Mouse (Mus musculus): ENCODE results near the gene Tfap2b.
A peak's percentile ranks its signal among the peaks of the same experiment; 100 is the strongest.

Tfap2b gene

DNA sequence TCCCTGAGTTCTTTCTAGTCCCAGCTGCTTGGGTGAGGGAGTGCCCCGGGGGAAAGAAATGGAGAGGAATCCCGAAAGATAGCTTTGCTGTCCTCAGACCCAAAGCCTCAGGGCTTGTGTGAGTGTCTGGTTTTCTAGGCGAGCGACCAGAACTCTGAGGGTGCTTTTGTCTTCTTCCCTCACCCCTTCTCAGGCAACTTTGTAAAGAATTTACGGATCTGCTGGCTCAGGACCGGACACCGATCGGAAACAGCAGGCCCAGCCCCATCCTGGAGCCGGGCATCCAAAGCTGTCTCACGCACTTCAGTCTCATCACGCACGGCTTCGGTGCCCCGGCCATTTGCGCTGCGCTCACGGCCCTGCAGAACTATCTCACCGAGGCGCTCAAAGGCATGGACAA is 25.1 kb downstream of the Tfap2b start:
- no peak for DNase-seq (ENCODE audit: low spot score)

DNA sequence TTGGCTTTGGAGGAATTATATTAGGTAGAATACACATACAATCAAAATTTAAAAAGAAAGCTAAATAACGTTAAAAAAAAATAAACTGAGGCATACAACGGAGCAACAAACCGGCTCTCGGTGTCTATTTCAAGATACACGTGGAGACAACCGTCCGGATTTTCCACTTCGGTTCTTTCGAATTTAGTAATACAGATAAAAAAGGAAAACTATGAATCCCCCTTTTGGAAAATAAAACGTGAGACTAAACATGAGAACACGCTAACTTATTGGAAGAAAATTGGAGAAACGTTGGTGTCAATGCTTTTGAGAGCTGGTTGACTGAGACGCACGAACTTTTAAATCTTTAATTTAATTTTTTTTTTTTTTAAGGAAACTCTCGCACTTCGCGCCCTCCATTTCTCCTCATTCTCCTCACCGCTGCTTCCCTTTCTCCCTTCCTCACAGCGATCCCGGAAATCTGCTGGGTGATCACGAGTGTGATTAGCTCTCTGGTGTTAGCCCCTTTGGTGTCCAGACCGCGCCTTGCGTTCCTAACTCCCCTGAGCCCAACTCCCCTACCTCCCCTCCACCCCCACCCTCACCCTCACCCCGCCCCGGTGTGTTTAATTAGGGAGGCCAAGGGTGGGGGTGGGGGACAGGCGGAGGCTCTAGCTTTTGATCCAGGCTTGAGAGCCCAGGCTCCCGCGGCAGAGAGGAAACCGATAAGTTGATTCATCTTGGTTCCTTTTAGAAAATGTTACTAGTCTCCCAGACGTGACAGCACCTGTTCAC is 25.9 kb downstream of the Tfap2b start:
- no peak for DNase-seq (ENCODE audit: low spot score)

DNA sequence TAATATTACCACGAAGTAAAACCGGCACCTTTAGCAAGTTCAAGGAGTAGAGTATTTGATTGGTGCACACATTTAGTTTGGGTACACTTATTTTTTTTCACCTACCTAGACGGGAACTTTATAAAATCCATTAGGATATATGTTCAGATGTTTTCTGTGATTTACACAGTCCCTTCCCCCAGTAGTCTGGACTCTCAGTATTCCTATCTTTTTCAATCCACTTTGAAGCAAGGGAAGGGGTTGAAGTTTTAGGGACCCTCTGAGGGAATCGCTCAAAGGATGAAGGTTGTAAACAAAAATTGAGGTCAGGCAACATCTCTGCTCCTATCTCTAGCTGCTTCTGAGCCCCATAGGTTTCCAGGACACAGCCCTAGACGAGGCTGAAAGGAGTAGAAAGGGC is 27.3 kb downstream of the Tfap2b start:
- no peak for DNase-seq (ENCODE audit: low spot score)

DNA sequence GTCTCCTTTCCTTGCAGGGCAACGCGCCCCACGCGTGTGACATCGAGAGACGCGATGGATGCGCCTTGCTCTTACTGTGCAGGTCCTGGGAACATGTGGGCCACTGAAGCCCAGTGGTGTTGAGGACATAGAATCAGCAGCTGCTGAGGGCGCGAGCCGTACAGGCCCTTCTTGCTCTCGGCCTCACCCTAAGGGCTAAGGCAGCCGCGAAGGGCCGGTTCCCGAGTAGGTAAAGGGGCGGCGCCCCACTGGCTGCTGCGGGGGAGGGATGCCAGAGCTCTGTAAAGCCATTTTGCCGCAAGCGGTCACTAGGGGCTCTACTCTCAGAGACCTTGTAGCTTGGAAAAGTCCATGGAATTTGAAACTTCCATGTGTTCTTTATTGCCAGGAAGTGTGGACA is 27.9 kb downstream of the Tfap2b start:
- DNase-seq (ENCODE audit: low spot score), result no peak

DNA sequence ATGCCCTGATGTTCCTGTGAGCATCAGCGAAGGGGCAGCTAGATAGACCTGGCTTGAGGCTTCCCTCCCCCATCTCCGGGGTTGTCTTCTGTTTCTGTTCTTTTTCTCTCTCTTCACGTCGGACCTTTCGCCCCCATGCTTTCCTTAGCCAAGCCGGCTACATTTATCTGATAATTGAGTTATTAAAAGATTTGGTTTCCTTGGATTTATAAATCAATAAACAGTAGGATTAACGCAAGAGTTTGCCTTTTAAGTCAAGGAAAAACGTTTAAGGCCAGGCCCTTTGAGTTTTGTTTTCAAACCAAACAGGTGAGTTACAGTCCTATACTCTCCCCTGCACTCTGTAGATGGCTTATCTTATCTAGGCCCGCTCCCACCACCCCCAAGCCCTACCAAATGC is 28.3 kb downstream of the Tfap2b start:
- DNase-seq (ENCODE audit: low spot score), result no peak

DNA sequence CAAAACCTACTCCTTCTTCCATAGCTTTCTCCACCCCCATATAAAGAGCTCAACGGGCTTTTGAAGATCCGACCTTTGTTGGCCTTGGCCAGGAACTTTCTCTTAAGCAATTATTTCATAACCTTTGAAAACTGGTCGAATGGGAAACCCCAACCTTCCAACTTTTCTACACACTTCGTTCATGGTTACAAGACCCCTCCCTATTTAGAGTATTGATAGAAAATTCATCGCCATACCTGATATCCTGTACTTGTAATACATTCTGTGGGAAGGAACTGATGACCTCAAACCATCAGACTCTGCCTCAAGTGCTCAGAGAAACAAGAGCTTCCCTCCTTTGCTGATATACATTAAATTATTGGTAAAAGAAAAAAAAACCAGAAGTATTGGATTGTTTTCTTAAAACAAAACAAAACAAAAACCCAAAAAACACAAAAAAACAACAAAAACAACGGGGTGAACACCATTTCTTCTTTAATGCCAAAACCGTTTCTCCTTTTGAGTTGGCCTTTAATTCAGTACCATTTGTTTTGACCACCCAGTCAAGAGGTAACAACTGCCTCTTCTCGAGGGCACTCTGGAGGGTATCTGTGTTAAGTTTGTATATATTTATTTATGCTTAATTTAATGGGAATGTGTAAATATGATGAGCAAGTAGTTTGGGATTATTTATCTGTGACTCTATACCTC is 29.2 kb downstream of the Tfap2b start:
- DNase-seq (ENCODE audit: low spot score), result no peak

DNA sequence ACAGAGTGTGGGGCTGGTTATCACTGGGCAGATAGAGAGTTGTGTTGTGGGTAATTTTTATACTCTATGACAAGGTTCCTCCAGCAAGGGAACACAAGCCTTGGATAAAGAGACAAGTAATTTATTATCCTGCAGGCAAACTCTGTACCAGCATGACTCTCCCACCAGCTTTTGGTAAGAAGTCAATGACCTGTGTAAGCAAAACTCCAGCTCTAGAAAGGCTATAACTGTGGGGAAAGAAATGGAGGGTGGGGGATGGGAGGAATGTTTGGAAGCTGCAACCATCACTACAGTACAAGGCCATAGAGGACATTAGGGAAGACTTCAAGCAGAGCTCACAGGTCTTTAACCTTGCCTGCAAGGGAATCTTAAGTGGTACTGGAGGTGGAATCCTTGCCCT is 31.3 kb downstream of the Tfap2b start:
- DNase-seq (ENCODE audit: low spot score), result no peak

DNA sequence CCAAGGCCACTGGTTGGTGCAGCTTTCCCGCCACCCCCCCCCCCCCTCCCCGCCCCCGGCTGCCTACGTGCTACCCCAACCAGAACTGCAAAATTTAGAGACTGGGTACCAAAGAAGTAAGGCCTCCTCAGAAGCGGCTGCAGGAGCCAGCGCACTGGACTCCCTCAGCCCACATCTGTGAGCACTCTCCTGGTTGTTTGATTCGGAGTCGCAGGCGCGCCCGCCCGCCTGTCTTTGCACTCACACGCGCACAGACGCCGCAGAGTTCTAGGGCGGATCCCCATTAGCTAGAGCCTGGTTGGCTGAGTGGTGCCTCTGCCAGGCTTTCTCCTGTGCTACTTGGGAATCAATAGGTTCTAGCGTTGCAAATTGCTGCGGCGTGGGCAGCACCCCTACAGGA is 32.6 kb downstream of the Tfap2b start:
- peak; percentile 9 for DNase-seq (ENCODE audit: low spot score)

DNA sequence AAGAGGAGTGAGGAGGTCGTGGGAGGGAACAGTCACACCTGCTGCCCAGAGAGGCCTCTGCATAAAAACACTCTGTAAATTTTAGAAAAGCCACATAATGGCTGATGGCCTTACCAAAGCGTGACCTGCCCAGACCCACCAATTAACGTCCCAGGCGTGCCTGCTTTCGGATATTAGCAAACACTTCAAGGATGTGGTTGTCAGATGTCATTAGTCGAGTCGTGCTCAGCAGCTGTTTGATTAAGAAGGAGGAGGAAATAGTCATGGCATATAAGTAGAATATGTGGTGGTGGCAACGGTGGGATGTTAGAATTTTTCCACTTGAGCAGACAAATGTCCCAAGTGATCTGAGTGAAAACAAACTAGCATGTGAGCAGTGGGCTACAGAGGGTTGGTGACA is 33.3 kb downstream of the Tfap2b start:
- no peak for DNase-seq (ENCODE audit: low spot score)

DNA sequence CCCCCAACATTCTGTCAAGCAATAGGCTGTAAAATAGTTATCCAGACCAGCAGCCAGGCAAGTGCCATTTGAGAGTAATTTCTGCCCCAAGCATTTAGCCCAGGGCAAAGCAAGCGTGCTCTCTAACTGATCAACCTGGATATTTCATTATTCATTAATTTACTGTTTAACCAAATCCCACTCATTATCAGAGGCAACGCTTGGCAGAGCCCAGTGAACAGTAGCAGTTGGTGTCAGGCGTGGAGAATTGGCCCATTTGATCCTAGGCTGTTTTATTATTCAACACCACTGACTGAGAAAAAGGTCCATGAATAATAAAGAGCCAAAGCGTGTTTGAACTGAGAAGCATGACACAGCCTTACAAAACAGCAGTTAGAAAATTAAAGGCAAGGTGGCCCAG is 36.3 kb downstream of the Tfap2b start:
- no peak for DNase-seq (ENCODE audit: low spot score)

DNA sequence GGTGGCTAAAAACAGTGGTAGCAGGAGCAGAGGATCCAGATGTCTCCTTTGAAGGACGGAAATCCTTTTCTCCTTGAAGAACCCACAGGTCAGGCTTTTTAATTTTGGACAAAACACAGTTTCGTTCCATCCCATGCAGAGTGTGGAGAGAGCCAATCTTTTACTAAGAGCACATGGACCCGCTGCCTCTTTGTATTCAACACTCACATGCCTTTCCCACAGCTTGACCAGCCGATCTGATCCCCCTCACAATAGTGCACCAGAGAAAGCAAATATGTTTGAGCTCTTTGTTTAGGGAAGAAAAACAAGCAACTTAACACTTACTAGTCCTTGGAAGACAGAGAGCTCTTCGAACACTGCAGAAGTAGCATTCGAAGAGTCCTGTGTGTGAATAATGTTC is 42.6 kb downstream of the Tfap2b start:
- DNase-seq (ENCODE audit: low spot score), result no peak

DNA sequence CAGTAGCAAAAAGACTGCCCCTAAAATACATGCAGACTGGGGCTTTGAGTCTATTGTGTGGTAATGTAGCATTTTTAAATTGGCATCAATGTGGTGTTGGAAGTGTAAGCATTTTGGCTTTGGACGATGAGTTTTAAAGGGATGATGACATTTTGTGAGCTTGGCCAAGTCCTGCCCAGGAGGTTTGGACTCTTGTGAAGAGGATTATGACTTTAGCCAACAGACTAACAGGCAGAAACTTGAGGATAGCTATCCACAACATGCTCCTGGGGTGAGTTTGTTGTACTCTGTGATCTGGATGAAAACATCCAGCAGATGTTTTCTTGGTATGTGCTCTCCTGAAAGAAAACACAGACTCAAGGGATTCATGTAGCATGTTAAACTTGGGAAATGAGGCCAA is 60.9 kb downstream of the Tfap2b start:
- DNase-seq (ENCODE audit: low spot score), result no peak

Measured in testis, postnatal 14 days (tissue).